Mouse (Mus musculus) midbrain, embryonic 10.5 days (tissue): ENCODE measurements at regions not wholly inside any gene's neighbourhood (a gene's known extent, or its start where the extent isn't known, plus 50 kb on each side); places are given as distances from the start of the nearest gene placed in this dataset.

Experiments
- DNase-seq: peaks from one replicate; pipeline ENCODE4 v3.0.0-alpha.2; 2017; ENCODE audit warnings: low spot score
- H3K27ac ChIP-seq: fragments of 300-500 bp; sonication (generic); replicated peaks from 2 replicates; pipeline ENCODE4 v1.5.1; 2016; ENCODE audit warnings: mild to moderate bottlenecking
- H3K27me3 ChIP-seq: fragments of 300-500 bp; sonication (generic); 2 replicates; pipeline ENCODE4 v1.6.1; 2016; ENCODE audit warnings: low read depth, mild to moderate bottlenecking; ENCODE audit not compliant: poor library complexity, severe bottlenecking
- H3K36me3 ChIP-seq: fragments of 300-500 bp; sonication (generic); 2 replicates; pipeline ENCODE4 v1.6.1; 2016; ENCODE audit warnings: mild to moderate bottlenecking, moderate library complexity
- H3K4me1 ChIP-seq: fragments of 300-500 bp; sonication (generic); 2 replicates; pipeline ENCODE4 v1.6.1; 2016
- H3K4me3 ChIP-seq: fragments of 300-500 bp; sonication (generic); 2 replicates; pipeline ENCODE4 v1.5.1; 2016; ENCODE audit warnings: mild to moderate bottlenecking, moderate library complexity
- H3K9me3 ChIP-seq: fragments of 300-500 bp; sonication (generic); replicated peaks from 2 replicates; pipeline ENCODE4 v1.6.1; 2016; ENCODE audit warnings: mild to moderate bottlenecking
- WGBS: fragments of 180-500 bp; shearing (Covaris S2); methylation state at CpG from one replicate; pipeline ENCODE4 v1.1.7; 2016; 5-methylcytosine and 5-hydroxymethylcytosine counted together

GRCm38 (mm10) chr13:99577686-99578085 is 61.3 kb upstream of the Map1b start:
- WGBS: 85% methylated on average over 4 of the region's 4 CpGs
- no peak for DNase-seq
- H3K27ac ChIP-seq: no peak overlapping the region
- H3K9me3 ChIP-seq: peaks cover 4% of the 10 kb centered on the region; the same call in 1 of the 2 replicates
- H3K4me3 ChIP-seq: no peak overlapping the region
- peaks cover 5% of the 10 kb centered on the region; the same call in 1 of the 2 replicates for H3K4me1 ChIP-seq
- no peaks in the 10 kb centered on the region for H3K27me3 ChIP-seq
- no peaks in the 10 kb centered on the region for H3K36me3 ChIP-seq

GRCm38 (mm10) chr13:99573021-99573420 is 56.7 kb upstream of the Map1b start:
- Histone ChIP-seq H3K27me3 (no peaks in the 10 kb centered on the region), H3K9me3 (no peaks in the 10 kb centered on the region), H3K4me3 (no peak overlapping the region), H3K27ac (no peak overlapping the region), H3K36me3 (no peaks in the 10 kb centered on the region), H3K4me1 (no peaks in the 10 kb centered on the region)
- DNase-seq: no peak
- WGBS: 91% methylated on average over 7 of the region's 7 CpGs

DNA sequence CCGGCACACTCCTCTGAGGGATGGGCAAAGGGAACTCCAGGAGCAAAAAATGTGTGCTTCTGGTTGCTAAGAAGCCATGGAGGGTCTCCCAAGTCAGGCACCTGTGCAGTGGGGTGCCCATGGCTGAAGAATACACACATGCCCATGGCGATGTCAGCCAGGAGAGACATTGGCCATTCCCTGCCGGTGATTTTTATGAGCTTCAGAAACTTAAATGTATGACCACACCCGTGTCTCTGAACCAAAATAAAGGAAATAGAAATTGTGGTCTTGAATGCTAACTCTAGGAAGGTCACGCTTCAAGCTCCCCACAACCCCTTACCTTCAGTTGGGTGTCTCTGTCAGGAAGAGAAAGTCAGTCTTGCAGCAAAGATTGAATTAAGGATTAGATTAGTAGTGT is 56.0 kb upstream of the Map1b start:
- Histone ChIP-seq H3K27ac (no peak overlapping the region), H3K36me3 (no peaks in the 10 kb centered on the region), H3K27me3 (no peaks in the 10 kb centered on the region), H3K4me1 (no peaks in the 10 kb centered on the region), H3K4me3 (no peak overlapping the region), H3K9me3 (no peaks in the 10 kb centered on the region)
- 96% methylated on average over 5 of the region's 5 CpGs for WGBS
- no peak for DNase-seq
